Mouse (Mus musculus): Measurements from ENCODE around the gene Dhx15.

Gene Dhx15

DNA sequence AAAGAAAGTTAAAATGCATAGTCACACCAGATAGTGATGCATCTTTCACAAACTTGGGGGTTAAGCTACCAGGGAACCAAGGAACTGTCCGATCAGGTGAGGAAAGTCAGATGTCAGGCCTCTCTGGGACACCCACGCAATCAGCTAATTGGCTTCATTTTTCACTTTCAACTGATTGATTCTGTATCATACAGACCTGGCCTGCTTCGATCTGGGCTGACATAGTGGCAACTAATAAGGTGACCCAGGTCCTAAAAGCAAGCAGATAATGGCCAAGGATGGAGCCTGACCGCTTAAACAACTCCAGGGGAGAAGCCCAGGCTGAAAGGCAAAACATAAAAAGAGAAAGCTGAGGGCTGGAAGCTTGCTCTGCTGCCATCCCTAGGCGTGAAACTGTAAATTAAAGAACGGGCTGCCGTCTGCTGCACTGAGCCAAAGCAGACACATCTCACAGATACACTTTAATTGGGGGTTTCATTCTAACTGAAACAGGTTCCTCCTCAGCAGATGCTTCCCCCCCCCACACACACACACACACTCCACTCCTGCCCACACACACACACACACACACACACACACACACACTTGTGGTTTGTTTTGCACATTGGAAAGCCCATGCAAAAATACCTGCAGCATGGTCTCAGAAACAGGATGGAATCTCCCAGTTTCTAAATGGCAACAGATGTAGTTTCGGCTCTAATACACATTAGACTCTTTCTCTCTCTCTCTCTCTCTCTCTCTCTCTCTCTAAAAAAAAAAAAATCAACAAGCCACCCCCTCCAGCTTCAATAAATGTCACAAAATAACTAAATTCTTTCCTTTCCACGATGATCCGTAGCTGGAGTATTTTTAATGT, 79.3 kb downstream of the Dhx15 start:
- DNase-seq (ENCODE audit: low read depth, low spot score) = no peak

Measured in WW6 (cell line).